Mouse (Mus musculus): ENCODE data around the gene Batf2.

GRCm38 (mm10) chr19:6204265-6204664, 63.5 kb downstream of the Batf2 start:
- no peak for TF ChIP-seq POLR2A (IDR thresholded peaks at IDR 0.05; ENCODE audit: insufficient read length, low read depth)
- no peak for TF ChIP-seq E2F4 (IDR thresholded peaks at IDR 0.05; ENCODE audit: insufficient read depth)
- no peak for TF ChIP-seq MYOG (IDR thresholded peaks at IDR 0.05; ENCODE audit: control insufficient read depth in 1 of 3, insufficient read depth in 1 of 3, insufficient read length in 2 of 3, low read depth in 2 of 3)
